Mouse (Mus musculus) hindbrain, embryonic 13.5 days (tissue): Measurements from ENCODE around the gene Shoc2. TPM values are rescaled to one million over a fixed set of nuclear protein-coding genes. Genes with fewer than 3 reads are reported as not detected.
"Not testable (repeated sequence)": the region's sequence is repeated elsewhere in the genome, so short reads cannot be mapped to it uniquely, and the experiment has no call there.

Source experiments
- ATAC-seq: fragments of 200-750 bp; cut with Nextera tagmentation; 2 replicates; pipeline ENCODE4 v1.8.0; 2017; ENCODE audit warnings: moderate TSS enrichment; ENCODE audit not compliant: low FRiP score
- H3K27ac ChIP-seq: fragments of 300-500 bp; sonication (generic); 2 replicates; pipeline ENCODE4 v1.5.1; 2015; ENCODE audit warnings: inconsistent platforms, mild to moderate bottlenecking, moderate library complexity
- H3K27me3 ChIP-seq: fragments of 300-500 bp; sonication (generic); 2 replicates; pipeline ENCODE4 v1.6.1; 2015; ENCODE audit warnings: mild to moderate bottlenecking, inconsistent platforms
- H3K36me3 ChIP-seq: fragments of 300-500 bp; sonication (generic); 2 replicates; pipeline ENCODE4 v1.6.1; 2015; ENCODE audit warnings: mild to moderate bottlenecking, inconsistent platforms
- H3K4me1 ChIP-seq: fragments of 300-500 bp; sonication (generic); replicated peaks from 2 replicates; pipeline ENCODE4 v1.6.1; 2015; ENCODE audit warnings: inconsistent platforms
- H3K4me2 ChIP-seq: fragments of 300-500 bp; sonication (generic); 2 replicates; pipeline ENCODE4 v1.6.1; 2015; ENCODE audit warnings: inconsistent platforms, mild to moderate bottlenecking, moderate library complexity
- H3K4me3 ChIP-seq: fragments of 300-500 bp; sonication (generic); 2 replicates; pipeline ENCODE4 v1.5.1; 2015; ENCODE audit warnings: mild to moderate bottlenecking, inconsistent platforms
- H3K9ac ChIP-seq: fragments of 300-500 bp; sonication (generic); 2 replicates; pipeline ENCODE4 v1.6.1; 2015; ENCODE audit warnings: mild to moderate bottlenecking, inconsistent platforms
- H3K9me3 ChIP-seq: fragments of 300-500 bp; sonication (generic); 2 replicates; pipeline ENCODE4 v1.6.1; 2016; ENCODE audit warnings: inconsistent platforms
- WGBS: fragments of 180-500 bp; shearing (Covaris S2); methylation state at CpG from one replicate; pipeline ENCODE4 v1.1.7; 2015; 5-methylcytosine and 5-hydroxymethylcytosine counted together
- polyA plus RNA-seq: library from polyadenylated mRNA; unstranded; fragments of >200 nt; fragmentation: Nextera tagmentation; extraction: Ambion mirVana; gene quantifications from 2 replicates; pipeline ENCODE4 v1.2.1, GENCODE M21; 2015

Gene Shoc2
- polyA plus RNA-seq, 1 experiment from 2014 or later = 66.3 TPM

- H3K4me3 ChIP-seq = peak overlapping the region; percentile 96
- WGBS = 79% methylated on average over 7 of the region's 7 CpGs
- H3K4me2 ChIP-seq = peak overlapping the region; percentile 67
- no peaks in the 10 kb centered on the region for H3K9me3 ChIP-seq
- peaks cover 9% of the 10 kb centered on the region for H3K36me3 ChIP-seq
- no peak overlapping the region for H3K27ac ChIP-seq
- ATAC-seq = no peak
- peak overlapping the region; percentile 93 for H3K9ac ChIP-seq
- H3K4me1 ChIP-seq = peaks cover 23% of the 10 kb centered on the region
- H3K27me3 ChIP-seq = no peaks in the 10 kb centered on the region
These were observed 39.1 kb upstream of the Shoc2 start for GRCm38 (mm10) chr19:53904833-53905480.

GRCm38 (mm10) chr19:53906033-53906702, 37.9 kb upstream of the Shoc2 start:
- H3K27me3 ChIP-seq = no peaks in the 10 kb centered on the region
- H3K4me1 ChIP-seq = peaks cover 23% of the 10 kb centered on the region
- no peak for ATAC-seq
- WGBS = 77% methylated on average over 6 of the region's 6 CpGs
- H3K9me3 ChIP-seq = no peaks in the 10 kb centered on the region
- no peak overlapping the region for H3K4me2 ChIP-seq
- H3K4me3 ChIP-seq = no peak overlapping the region
- H3K9ac ChIP-seq = no peak overlapping the region
- peaks cover 20% of the 10 kb centered on the region for H3K36me3 ChIP-seq
- no peak overlapping the region for H3K27ac ChIP-seq

- not testable (repeated sequence) for H3K9ac ChIP-seq, H3K27me3 ChIP-seq, H3K9me3 ChIP-seq, H3K27ac ChIP-seq, H3K4me3 ChIP-seq, H3K4me2 ChIP-seq, ATAC-seq
- Histone ChIP-seq H3K4me1 (peaks cover 23% of the 10 kb centered on the region), H3K36me3 (peaks cover 23% of the 10 kb centered on the region)
These were observed 37.4 kb upstream of the Shoc2 start for GRCm38 (mm10) chr19:53906703-53907070.

- no peak overlapping the region for H3K9ac ChIP-seq
- no peak overlapping the region for H3K27ac ChIP-seq
- no peak overlapping the region for H3K4me3 ChIP-seq
- WGBS = 95% methylated on average over 4 of the region's 4 CpGs
- H3K36me3 ChIP-seq = peaks cover 90% of the 10 kb centered on the region
- H3K4me2 ChIP-seq = no peak overlapping the region
- no peaks in the 10 kb centered on the region for H3K27me3 ChIP-seq
- ATAC-seq = no peak
- H3K9me3 ChIP-seq = no peaks in the 10 kb centered on the region
- H3K4me1 ChIP-seq = no peaks in the 10 kb centered on the region
These were observed 29.2 kb upstream of the Shoc2 start for GRCm38 (mm10) chr19:53914950-53915349.

- Histone ChIP-seq H3K27ac (no peak overlapping the region), H3K36me3 (peaks cover 80% of the 10 kb centered on the region), H3K27me3 (no peaks in the 10 kb centered on the region), H3K4me2 (no peak overlapping the region), H3K9me3 (no peaks in the 10 kb centered on the region), H3K9ac (no peak overlapping the region), H3K4me1 (no peaks in the 10 kb centered on the region), H3K4me3 (no peak overlapping the region)
- 96% methylated on average over 10 of the region's 10 CpGs for WGBS
- no peak for ATAC-seq
These were observed 24.6 kb upstream of the Shoc2 start for GRCm38 (mm10) chr19:53919541-53919940.

- WGBS = 80% methylated on average over 3 of the region's 3 CpGs
- H3K4me1 ChIP-seq, ATAC-seq, H3K4me2 ChIP-seq, H3K27ac ChIP-seq, H3K27me3 ChIP-seq, H3K9me3 ChIP-seq, H3K9ac ChIP-seq, H3K4me3 ChIP-seq: not testable (repeated sequence)
- H3K36me3 ChIP-seq = peaks cover 65% of the 10 kb centered on the region
These were observed 22.1 kb upstream of the Shoc2 start for GRCm38 (mm10) chr19:53921996-53922395.

- ATAC-seq = no peak
- H3K27ac ChIP-seq = no peak overlapping the region
- no peaks in the 10 kb centered on the region for H3K4me1 ChIP-seq
- H3K36me3 ChIP-seq = peaks cover 57% of the 10 kb centered on the region
- WGBS = 91% methylated on average over 2 of the region's 2 CpGs
- no peak overlapping the region for H3K9ac ChIP-seq
- no peaks in the 10 kb centered on the region for H3K9me3 ChIP-seq
- H3K4me2 ChIP-seq = no peak overlapping the region
- no peaks in the 10 kb centered on the region for H3K27me3 ChIP-seq
- no peak overlapping the region for H3K4me3 ChIP-seq
These were observed 18.8 kb upstream of the Shoc2 start for GRCm38 (mm10) chr19:53925338-53925751.

GRCm38 (mm10) chr19:53926705-53927104, 17.4 kb upstream of the Shoc2 start:
- H3K27me3 ChIP-seq = no peaks in the 10 kb centered on the region
- peaks cover 59% of the 10 kb centered on the region for H3K36me3 ChIP-seq
- H3K4me3 ChIP-seq = no peak overlapping the region
- ATAC-seq = no peak
- H3K9ac ChIP-seq = no peak overlapping the region
- H3K4me1 ChIP-seq = no peaks in the 10 kb centered on the region
- 98% methylated on average over 1 of the region's 1 CpGs for WGBS
- no peak overlapping the region for H3K27ac ChIP-seq
- H3K9me3 ChIP-seq = no peaks in the 10 kb centered on the region
- H3K4me2 ChIP-seq = no peak overlapping the region

GRCm38 (mm10) chr19:53929218-53929617, 14.9 kb upstream of the Shoc2 start:
- no peaks in the 10 kb centered on the region for H3K27me3 ChIP-seq
- no peak for ATAC-seq
- no peak overlapping the region for H3K4me3 ChIP-seq
- H3K4me1 ChIP-seq = no peaks in the 10 kb centered on the region
- H3K4me2 ChIP-seq = no peak overlapping the region
- no peak overlapping the region for H3K27ac ChIP-seq
- no peaks in the 10 kb centered on the region for H3K9me3 ChIP-seq
- peaks cover 65% of the 10 kb centered on the region for H3K36me3 ChIP-seq
- H3K9ac ChIP-seq = no peak overlapping the region
- WGBS = 94% methylated on average over 3 of the region's 3 CpGs

- no peaks in the 10 kb centered on the region for H3K4me1 ChIP-seq
- H3K4me3 ChIP-seq = no peak overlapping the region
- no peak overlapping the region for H3K4me2 ChIP-seq
- H3K9me3 ChIP-seq = no peaks in the 10 kb centered on the region
- H3K9ac ChIP-seq = no peak overlapping the region
- H3K27ac ChIP-seq = no peak overlapping the region
- no peak for ATAC-seq
- no peaks in the 10 kb centered on the region for H3K27me3 ChIP-seq
- H3K36me3 ChIP-seq = peaks cover 60% of the 10 kb centered on the region
These were observed 11.1 kb upstream of the Shoc2 start for GRCm38 (mm10) chr19:53933050-53933449.

- no peaks in the 10 kb centered on the region for H3K27me3 ChIP-seq
- H3K36me3 ChIP-seq = peaks cover 60% of the 10 kb centered on the region
- H3K4me3 ChIP-seq = no peak overlapping the region
- ATAC-seq = no peak
- H3K4me2 ChIP-seq = no peak overlapping the region
- no peak overlapping the region for H3K27ac ChIP-seq
- no peaks in the 10 kb centered on the region for H3K9me3 ChIP-seq
- H3K4me1 ChIP-seq = no peaks in the 10 kb centered on the region
- no peak overlapping the region for H3K9ac ChIP-seq
These were observed 10.1 kb upstream of the Shoc2 start for GRCm38 (mm10) chr19:53934046-53934445.

GRCm38 (mm10) chr19:53939467-53939866, 4.6 kb upstream of the Shoc2 start:
- no peak for ATAC-seq
- H3K4me1 ChIP-seq = peaks cover 9% of the 10 kb centered on the region
- H3K4me2 ChIP-seq = no peak overlapping the region
- no peaks in the 10 kb centered on the region for H3K27me3 ChIP-seq
- no peaks in the 10 kb centered on the region for H3K9me3 ChIP-seq
- no peak overlapping the region for H3K9ac ChIP-seq
- no peak overlapping the region for H3K4me3 ChIP-seq
- 96% methylated on average over 4 of the region's 4 CpGs for WGBS
- peaks cover 24% of the 10 kb centered on the region for H3K36me3 ChIP-seq
- no peak overlapping the region for H3K27ac ChIP-seq

GRCm38 (mm10) chr19:53941139-53941538, 3.0 kb upstream of the Shoc2 start:
- Histone ChIP-seq H3K4me1 (peaks cover 13% of the 10 kb centered on the region), H3K4me3 (no peak overlapping the region), H3K27ac (no peak overlapping the region), H3K9ac (no peak overlapping the region), H3K9me3 (no peaks in the 10 kb centered on the region), H3K27me3 (no peaks in the 10 kb centered on the region), H3K36me3 (peaks cover 21% of the 10 kb centered on the region), H3K4me2 (no peak overlapping the region)
- WGBS = 91% methylated on average over 4 of the region's 4 CpGs
- ATAC-seq = no peak
